Mouse (Mus musculus) heart, postnatal 0 days (tissue): ENCODE data around the gene Fbxo31.

Experiments used
- CTCF ChIP-seq: IDR thresholded peaks from 2 replicates; pipeline ENCODE4 v1.5.1; 2016; ENCODE audit warnings: antibody characterized with exemption, control low read depth, low read depth
- EP300 ChIP-seq: IDR thresholded peaks from 2 replicates; pipeline ENCODE4 v1.6.1; 2016; ENCODE audit warnings: antibody characterized with exemption, low read depth

- TF ChIP-seq CTCF (peak; percentile 98), EP300 (no peak)
Observed at GRCm38 (mm10) chr8:121513429-121513828, 65.2 kb downstream of the Fbxo31 start.
